Mouse (Mus musculus) A20 (cell line): ENCODE measurements around the gene Spata31d1a.

ENCODE experiments used
- DNase-seq: peaks from one replicate; pipeline ENCODE4 v3.0.0-alpha.2; 2011; ENCODE audit warnings: low read depth, low spot score

The Spata31d1a gene

GRCm38 (mm10) chr13:59667763-59668162 lies 42.4 kb downstream of the Spata31d1a start:
- no peak for DNase-seq

GRCm38 (mm10) chr13:59663939-59664712 lies 46.0 kb downstream of the Spata31d1a start:
- DNase-seq: no peak

GRCm38 (mm10) chr13:59661966-59662365 lies 48.2 kb downstream of the Spata31d1a start:
- DNase-seq: no peak

- DNase-seq: no peak
Measured at GRCm38 (mm10) chr13:59661387-59661786, 48.7 kb downstream of the Spata31d1a start.

DNA sequence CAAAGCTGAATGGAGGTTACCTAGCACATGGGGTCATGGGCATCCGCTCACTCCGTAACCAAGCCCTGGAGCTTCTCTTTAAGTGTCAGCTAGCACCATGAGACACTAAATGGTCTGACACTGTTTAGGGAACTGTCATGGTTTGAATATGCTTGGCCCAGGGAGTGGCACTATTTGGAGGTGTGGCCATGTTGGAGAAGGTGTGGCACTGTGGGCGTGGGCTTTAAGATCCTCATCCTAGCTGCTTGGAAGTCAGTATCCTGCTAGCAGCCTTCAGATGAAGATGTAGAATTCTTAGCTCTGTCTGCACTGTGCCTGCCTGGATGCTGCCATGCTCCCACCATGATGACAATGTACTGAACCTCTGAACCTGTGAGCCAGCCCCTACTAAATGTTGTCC lies 49.8 kb downstream of the Spata31d1a start:
- DNase-seq: no peak

DNA sequence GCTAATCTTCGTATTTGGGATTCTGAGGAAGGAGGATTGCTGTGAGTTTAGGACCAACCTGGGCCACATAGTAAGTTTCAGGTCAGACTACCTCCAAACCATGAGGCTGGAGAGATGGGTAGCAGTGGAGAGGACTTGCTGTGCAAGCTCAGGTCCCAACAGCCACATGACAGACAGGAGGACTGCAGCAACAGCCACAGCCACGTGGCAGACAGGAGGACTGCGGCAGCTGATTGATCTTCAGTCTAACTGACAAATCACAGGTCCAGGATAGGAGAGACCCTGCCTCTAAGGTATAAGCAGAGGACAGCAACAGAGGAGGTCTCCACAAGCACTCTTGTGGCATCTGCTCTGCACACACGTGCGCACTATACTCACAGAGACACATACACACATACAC lies 52.3 kb downstream of the Spata31d1a start:
- no peak for DNase-seq

GRCm38 (mm10) chr13:59656975-59657388 lies 53.1 kb downstream of the Spata31d1a start:
- DNase-seq: no peak

DNA sequence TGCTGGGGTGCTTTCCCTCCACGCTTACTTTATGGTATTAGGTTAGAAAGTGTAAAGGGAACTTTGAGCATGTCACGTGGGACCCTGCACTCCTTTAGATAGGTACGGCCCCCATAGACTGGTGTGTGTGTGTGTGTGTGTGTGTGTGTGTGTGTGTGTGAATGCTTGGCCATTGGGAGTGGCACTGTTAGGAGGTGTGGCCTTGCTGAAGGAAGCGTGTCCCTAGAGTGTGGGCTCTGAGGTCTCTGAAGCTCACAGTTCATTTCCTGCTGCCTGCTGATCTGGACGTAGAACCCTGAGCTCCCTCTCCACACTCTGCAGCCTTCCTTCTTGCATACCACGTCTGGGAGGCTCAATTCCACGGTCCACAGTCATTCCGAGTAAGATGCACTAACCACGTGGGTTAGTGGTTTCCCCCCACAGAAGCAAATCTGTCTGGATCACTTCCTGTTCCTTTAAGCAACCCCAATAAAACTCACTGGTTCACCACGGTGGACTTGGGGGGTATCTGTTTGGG lies 53.8 kb downstream of the Spata31d1a start:
- DNase-seq: peak; percentile 44

- no peak for DNase-seq
Measured at GRCm38 (mm10) chr13:59655718-59656315, 54.3 kb downstream of the Spata31d1a start.

GRCm38 (mm10) chr13:59654465-59654864 lies 55.7 kb downstream of the Spata31d1a start:
- DNase-seq: no peak

DNA sequence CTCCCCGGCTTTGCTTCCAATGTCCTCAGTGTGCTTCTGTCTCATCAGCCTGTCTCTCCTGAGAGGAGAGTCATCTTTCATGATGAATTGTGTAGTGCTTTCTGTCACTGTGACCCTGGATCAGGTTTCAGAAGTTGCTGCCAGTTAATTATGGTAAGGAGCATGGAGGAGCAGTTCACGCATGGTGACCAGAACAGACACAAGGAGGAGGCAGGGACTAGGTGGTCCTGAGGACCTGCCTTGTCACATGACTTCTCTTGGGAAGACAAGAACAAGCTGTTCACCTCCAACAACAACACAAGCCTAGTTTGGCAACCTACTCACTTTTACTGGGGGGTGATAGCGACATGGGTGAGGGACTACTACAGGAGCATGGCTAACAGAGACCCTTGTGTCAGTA lies 57.0 kb downstream of the Spata31d1a start:
- DNase-seq: no peak

DNA sequence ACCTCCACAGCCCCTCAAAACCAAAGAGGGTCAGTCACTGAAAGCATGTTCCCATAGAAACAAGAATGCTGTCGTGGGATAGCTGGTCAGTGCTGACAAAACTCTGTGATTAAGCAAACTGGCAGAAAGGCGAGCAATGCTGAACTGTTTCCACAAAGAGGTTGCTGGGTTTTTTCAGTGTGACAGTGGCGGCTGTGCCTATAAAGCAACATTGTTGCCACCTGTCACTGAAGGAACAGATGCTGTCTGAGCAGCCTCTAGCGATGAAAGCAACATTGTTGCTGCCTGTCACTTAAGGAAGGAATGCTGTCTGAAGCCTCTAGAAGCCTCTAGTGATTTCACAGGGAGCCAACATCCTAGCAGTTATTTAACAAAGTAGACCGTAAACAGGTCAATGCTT lies 57.5 kb downstream of the Spata31d1a start:
- DNase-seq: no peak
